Mouse (Mus musculus): ENCODE results near the gene Dhrs7b. TPM values are rescaled to one million over a fixed set of nuclear protein-coding genes. Genes with fewer than 3 reads are reported as not detected.
"Not testable (repeated sequence)": the region's sequence is repeated elsewhere in the genome, so short reads cannot be mapped to it uniquely, and the experiment has no call there.

The Dhrs7b gene
- polyA plus RNA-seq (2016; fragmentation: Nextera tagmentation; extraction: Ambion mirVana), result 29.3 and 34.0 TPM in 2 replicates

- DNase-seq (ENCODE audit: low spot score), result peak; percentile 80
- under 1% methylated on average over 34 of the region's 34 CpGs for WGBS
- Histone ChIP-seq H3K36me3 (no peaks in the 10 kb centered on the region), H3K4me3 (peak within 1 kb of the TSS; percentile 82), H3K9me3 (replicated peaks) (no peaks in the 10 kb centered on the region), H3K27me3 (ENCODE audit: low read depth, poor library complexity, severe bottlenecking) (no peaks in the 10 kb centered on the region), H3K4me1 (peaks cover 22% of the 10 kb centered on the region), H3K27ac (replicated peaks) (peak within 1 kb of the TSS; percentile 89)
Measured at GRCm38 (mm10) chr11:60830433-60831052, at the start of gene Dhrs7b. TSS of gene Dhrs7b (plus strand) at chr11:60830631.

DNA sequence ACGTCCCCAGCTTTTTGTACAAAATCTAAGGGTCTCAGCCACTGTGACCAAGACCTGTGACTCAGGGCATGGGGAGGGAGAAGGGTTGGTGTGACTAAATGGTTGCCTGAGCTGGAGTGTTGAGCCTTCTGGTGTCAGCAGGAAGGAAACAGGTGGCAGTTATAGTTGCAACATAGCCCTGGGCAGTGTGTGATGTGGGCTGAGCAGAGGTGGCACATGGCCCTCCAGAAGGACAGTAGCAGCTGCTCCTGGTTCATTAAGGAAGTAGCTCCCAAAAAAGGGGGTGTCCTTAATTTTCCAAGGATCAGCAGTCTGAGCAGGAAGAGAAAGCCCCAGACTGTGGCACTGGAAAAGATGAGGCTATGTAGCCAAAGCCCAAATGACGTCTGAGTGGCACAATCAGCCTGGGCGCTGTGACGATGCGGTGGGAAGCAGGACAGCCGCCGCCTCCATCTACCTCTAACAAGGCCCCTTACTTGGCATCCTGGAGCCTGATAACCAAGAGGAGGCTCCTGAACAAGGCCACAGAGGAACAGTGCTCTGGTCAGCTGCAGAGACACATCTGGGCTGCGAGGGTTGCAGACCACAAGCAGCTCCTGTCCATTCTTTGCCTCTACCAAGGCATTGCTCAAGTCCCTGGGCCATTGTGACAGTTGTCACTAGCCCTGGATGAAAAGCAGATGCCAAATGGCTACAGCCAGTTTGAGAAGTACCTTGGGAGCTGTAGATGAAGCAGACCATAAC, 46.1 kb upstream of the Dhrs7b start:
- no peaks in the 10 kb centered on the region for H3K9me3 ChIP-seq (replicated peaks)
- H3K36me3 ChIP-seq, result peaks cover 97% of the 10 kb centered on the region
- H3K4me1 ChIP-seq, result peaks cover 38% of the 10 kb centered on the region
- H3K27me3 ChIP-seq (ENCODE audit: low read depth, poor library complexity, severe bottlenecking), result no peaks in the 10 kb centered on the region
- no peak overlapping the region for H3K4me3 ChIP-seq
- H3K27ac ChIP-seq (replicated peaks), result no peak overlapping the region
- no peak for DNase-seq (ENCODE audit: low spot score)
- WGBS, result 96% methylated on average over 8 of the region's 8 CpGs

DNA sequence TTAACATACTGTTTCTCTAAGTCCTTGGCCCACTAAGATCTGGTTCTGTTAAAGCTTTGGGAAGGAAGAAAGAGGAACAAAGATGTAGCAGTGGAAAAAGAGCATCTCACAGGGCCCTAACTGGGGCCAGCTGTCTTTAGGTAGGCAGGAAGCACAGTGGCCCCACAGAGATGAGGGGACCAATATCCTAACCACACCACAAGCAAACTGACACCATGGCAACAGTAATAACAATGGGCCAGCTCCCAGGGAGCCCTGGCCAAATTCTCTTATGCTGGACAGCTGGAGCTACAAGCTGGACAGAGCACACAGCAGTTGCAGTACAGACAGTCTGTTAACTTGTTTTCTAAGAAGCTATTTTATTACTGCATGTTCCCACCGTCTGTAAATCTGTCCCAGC, 42.8 kb upstream of the Dhrs7b start:
- no peak overlapping the region for H3K27ac ChIP-seq (replicated peaks)
- H3K4me3 ChIP-seq, result no peak overlapping the region
- no peak for DNase-seq (ENCODE audit: low spot score)
- 63% methylated on average over 1 of the region's 1 CpGs for WGBS
- H3K4me1 ChIP-seq, result peaks cover 5% of the 10 kb centered on the region
- H3K36me3 ChIP-seq, result peaks cover 98% of the 10 kb centered on the region
- H3K27me3 ChIP-seq (ENCODE audit: low read depth, poor library complexity, severe bottlenecking), result no peaks in the 10 kb centered on the region
- H3K9me3 ChIP-seq (replicated peaks), result no peaks in the 10 kb centered on the region

- H3K36me3 ChIP-seq, result peaks cover 97% of the 10 kb centered on the region
- no peak overlapping the region for H3K27ac ChIP-seq (replicated peaks)
- DNase-seq (ENCODE audit: low spot score), result no peak
- no peaks in the 10 kb centered on the region for H3K27me3 ChIP-seq (ENCODE audit: low read depth, poor library complexity, severe bottlenecking)
- H3K9me3 ChIP-seq (replicated peaks), result no peaks in the 10 kb centered on the region
- WGBS, result 97% methylated on average over 2 of the region's 2 CpGs
- H3K4me1 ChIP-seq, result peaks cover 4% of the 10 kb centered on the region
- H3K4me3 ChIP-seq, result no peak overlapping the region
Measured at GRCm38 (mm10) chr11:60790472-60790871, 40.0 kb upstream of the Dhrs7b start.

- H3K27ac ChIP-seq (replicated peaks), result no peak overlapping the region
- no peaks in the 10 kb centered on the region for H3K4me1 ChIP-seq
- WGBS, result 93% methylated on average over 11 of the region's 11 CpGs
- H3K27me3 ChIP-seq (ENCODE audit: low read depth, poor library complexity, severe bottlenecking), result no peaks in the 10 kb centered on the region
- no peak for DNase-seq (ENCODE audit: low spot score)
- H3K36me3 ChIP-seq, result peaks cover 97% of the 10 kb centered on the region
- no peak overlapping the region for H3K4me3 ChIP-seq
- no peaks in the 10 kb centered on the region for H3K9me3 ChIP-seq (replicated peaks)
Measured at GRCm38 (mm10) chr11:60796342-60796741, 34.1 kb upstream of the Dhrs7b start.

GRCm38 (mm10) chr11:60799977-60800376, 30.5 kb upstream of the Dhrs7b start:
- Histone ChIP-seq H3K9me3 (replicated peaks) (no peaks in the 10 kb centered on the region), H3K36me3 (peaks cover 94% of the 10 kb centered on the region), H3K4me3 (no peak overlapping the region), H3K27me3 (ENCODE audit: low read depth, poor library complexity, severe bottlenecking) (no peaks in the 10 kb centered on the region), H3K4me1 (no peaks in the 10 kb centered on the region), H3K27ac (replicated peaks) (no peak overlapping the region)
- WGBS, result 86% methylated on average over 4 of the region's 4 CpGs
- no peak for DNase-seq (ENCODE audit: low spot score)

DNA sequence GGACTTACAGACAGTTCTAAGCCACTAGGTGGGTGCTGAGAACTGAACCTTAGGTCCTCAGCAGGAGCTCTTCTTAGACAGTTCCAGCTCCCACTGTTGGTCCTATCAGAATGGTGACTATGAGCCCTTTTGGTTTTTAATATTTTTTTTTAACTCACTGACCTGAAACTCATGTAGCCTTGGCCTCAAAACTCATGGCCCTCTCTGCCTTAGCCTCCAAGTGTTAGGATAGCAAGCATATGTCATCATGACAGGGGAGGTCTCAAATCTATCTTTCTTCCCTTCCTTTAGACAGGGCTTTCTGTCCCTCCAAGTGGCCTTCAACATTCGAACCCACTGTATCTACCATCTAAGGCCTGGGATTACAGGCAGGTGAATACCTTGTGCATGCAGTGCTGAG, 29.5 kb upstream of the Dhrs7b start:
- H3K4me3 ChIP-seq, result no peak overlapping the region
- no peaks in the 10 kb centered on the region for H3K27me3 ChIP-seq (ENCODE audit: low read depth, poor library complexity, severe bottlenecking)
- WGBS, result 92% methylated on average over 1 of the region's 1 CpGs
- no peak for DNase-seq (ENCODE audit: low spot score)
- H3K4me1 ChIP-seq, result no peaks in the 10 kb centered on the region
- H3K9me3 ChIP-seq (replicated peaks), result no peaks in the 10 kb centered on the region
- peaks cover 92% of the 10 kb centered on the region for H3K36me3 ChIP-seq
- H3K27ac ChIP-seq (replicated peaks), result no peak overlapping the region

DNA sequence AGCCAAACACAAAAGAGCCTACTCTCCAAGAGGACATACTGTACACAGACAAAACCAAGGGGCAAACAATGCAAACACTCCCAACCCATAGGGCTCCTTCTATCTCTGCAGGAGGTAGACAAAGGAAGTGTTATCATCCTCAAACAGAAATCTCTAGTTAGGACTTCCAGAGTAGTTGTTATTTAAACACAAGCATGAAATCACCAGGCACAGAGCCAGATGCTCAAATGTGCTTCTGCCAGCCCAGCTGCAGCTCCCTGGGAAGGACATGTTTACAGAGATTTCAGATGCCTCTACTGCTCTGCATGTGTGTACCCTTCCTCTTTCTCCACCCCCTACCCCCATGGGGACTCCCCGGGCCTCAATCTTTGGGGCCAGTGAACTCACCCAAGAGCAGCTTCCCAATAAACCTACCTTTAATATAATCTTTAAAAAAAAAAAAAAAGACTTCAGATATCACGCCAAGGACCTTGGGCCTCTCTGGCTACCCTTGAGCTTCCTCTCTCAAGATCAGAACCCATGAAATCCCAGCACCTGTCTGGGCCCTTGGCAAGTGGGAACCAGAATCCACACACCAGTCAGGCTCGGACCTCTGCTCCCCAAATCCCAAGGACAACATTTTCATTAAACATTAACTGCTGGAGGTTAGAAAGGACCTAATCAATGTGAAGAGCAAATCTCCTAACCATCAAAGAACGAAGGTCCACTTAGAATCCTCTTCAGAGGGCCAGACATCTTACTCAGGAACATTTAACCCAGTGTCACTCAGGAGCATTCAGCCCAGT, 22.0 kb upstream of the Dhrs7b start:
- Histone ChIP-seq H3K4me1 (peaks cover 36% of the 10 kb centered on the region), H3K27me3 (ENCODE audit: low read depth, poor library complexity, severe bottlenecking) (no peaks in the 10 kb centered on the region), H3K4me3 (peak overlapping the region; percentile 63; the same call in 1 of the 2 replicates), H3K27ac (replicated peaks) (no peak overlapping the region), H3K36me3 (peaks cover 25% of the 10 kb centered on the region), H3K9me3 (replicated peaks) (no peaks in the 10 kb centered on the region)
- 85% methylated on average over 4 of the region's 4 CpGs for WGBS
- DNase-seq (ENCODE audit: low spot score), result no peak

DNA sequence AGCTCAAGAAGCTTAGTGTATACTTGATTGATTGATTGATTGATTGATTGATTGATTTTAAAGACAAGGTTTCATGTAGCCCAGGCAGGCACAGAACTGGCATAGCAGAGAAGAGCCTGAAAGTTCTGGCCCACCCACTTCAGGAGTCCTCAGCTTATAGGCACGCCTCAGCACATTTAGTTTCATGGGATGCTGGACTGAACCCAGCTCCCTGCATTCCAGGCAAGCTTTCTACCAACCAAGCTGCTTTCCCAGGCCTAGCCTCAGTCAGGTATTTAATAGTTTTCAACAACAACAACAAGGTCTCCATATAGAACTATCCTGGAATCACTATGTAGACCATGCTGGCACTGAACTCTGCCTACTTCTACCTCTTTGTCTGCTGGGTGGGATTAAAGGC, 20.9 kb upstream of the Dhrs7b start:
- peak overlapping the region; percentile 63 for H3K4me3 ChIP-seq
- 83% methylated on average over 1 of the region's 1 CpGs for WGBS
- no peak overlapping the region for H3K27ac ChIP-seq (replicated peaks)
- no peaks in the 10 kb centered on the region for H3K9me3 ChIP-seq (replicated peaks)
- H3K4me1 ChIP-seq, result peaks cover 36% of the 10 kb centered on the region
- no peak for DNase-seq (ENCODE audit: low spot score)
- peaks cover 16% of the 10 kb centered on the region for H3K36me3 ChIP-seq
- no peaks in the 10 kb centered on the region for H3K27me3 ChIP-seq (ENCODE audit: low read depth, poor library complexity, severe bottlenecking)

- Histone ChIP-seq H3K4me1 (peaks cover 36% of the 10 kb centered on the region), H3K27ac (replicated peaks) (peak overlapping the region; percentile 83), H3K4me3 (peak overlapping the region; percentile 63), H3K27me3 (ENCODE audit: low read depth, poor library complexity, severe bottlenecking) (no peaks in the 10 kb centered on the region), H3K36me3 (peaks cover 10% of the 10 kb centered on the region), H3K9me3 (replicated peaks) (no peaks in the 10 kb centered on the region)
- no peak for DNase-seq (ENCODE audit: low spot score)
- WGBS, result 22% methylated on average over 14 of the region's 14 CpGs
Measured at GRCm38 (mm10) chr11:60810046-60810965, 20.1 kb upstream of the Dhrs7b start.

DNA sequence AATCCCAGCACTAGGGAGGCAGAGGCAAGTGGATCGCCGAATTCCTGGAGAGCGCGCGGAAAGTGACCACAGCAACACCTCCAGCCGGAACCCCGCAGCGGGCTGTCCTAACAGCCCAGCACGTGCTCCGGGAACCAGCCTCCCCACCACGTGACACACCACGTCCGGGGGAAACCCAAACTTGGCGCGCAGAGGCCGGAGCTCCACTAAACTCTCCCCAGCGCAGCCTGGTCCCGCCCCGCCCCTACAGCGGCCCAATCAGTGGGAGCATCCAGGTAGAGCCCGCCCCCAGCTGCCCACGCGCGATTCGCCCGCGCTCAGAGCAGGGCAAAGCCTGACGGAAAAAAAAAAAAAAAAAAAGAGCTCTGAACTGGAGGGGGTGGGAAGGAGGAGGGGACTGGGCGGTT, 19.4 kb upstream of the Dhrs7b start:
- Histone ChIP-seq H3K27ac (replicated peaks) (peak overlapping the region; percentile 83), H3K27me3 (ENCODE audit: low read depth, poor library complexity, severe bottlenecking) (no peaks in the 10 kb centered on the region), H3K4me1 (peaks cover 36% of the 10 kb centered on the region), H3K4me3 (peak overlapping the region; percentile 63), H3K36me3 (peaks cover 4% of the 10 kb centered on the region; the same call in 1 of the 2 replicates), H3K9me3 (replicated peaks) (no peaks in the 10 kb centered on the region)
- peak; percentile 96 for DNase-seq (ENCODE audit: low spot score)
- WGBS, result under 1% methylated on average over 29 of the region's 29 CpGs

- peak within 1 kb of the TSS; percentile 83 for H3K27ac ChIP-seq (replicated peaks)
- H3K4me3 ChIP-seq, result peak within 1 kb of the TSS; percentile 63
- H3K27me3 ChIP-seq (ENCODE audit: low read depth, poor library complexity, severe bottlenecking); H3K36me3 ChIP-seq; H3K9me3 ChIP-seq (replicated peaks); DNase-seq (ENCODE audit: low spot score): not testable (repeated sequence)
- WGBS, result 33% methylated on average over 6 of the region's 6 CpGs
- H3K4me1 ChIP-seq, result peaks cover 36% of the 10 kb centered on the region
Measured at GRCm38 (mm10) chr11:60811618-60812017, 18.8 kb upstream of the Dhrs7b start, which contains the start of gene Shmt1. TSS of gene Shmt1 (minus strand) at chr11:60811718.
